Mouse (Mus musculus) gastrocnemius, adult 8-10 months (tissue): ENCODE measurements at regions not wholly inside any gene's neighbourhood (a gene's known extent, or its start where the extent isn't known, plus 50 kb on each side); places are given as distances from the start of the nearest gene placed in this dataset.
"Not testable (repeated sequence)": the region's sequence is repeated elsewhere in the genome, so short reads cannot be mapped to it uniquely, and the experiment has no call there.

Source experiments
- DNase-seq, 2 experiments: peaks; one replicate each; pipeline ENCODE4 v3.0.0; 2022; ENCODE audit warnings: low spot score in 2 of 2

- no peak for DNase-seq
Measured at GRCm38 (mm10) chr3:8006708-8007395, 1386.6 kb upstream of the 1700008P02Rik start.

- DNase-seq: no peak
Measured at GRCm38 (mm10) chr3:8006273-8006672, 1386.0 kb upstream of the 1700008P02Rik start.

GRCm38 (mm10) chr3:8005684-8006083, 1385.4 kb upstream of the 1700008P02Rik start:
- not testable (repeated sequence) for DNase-seq

- no peak for DNase-seq
Measured at GRCm38 (mm10) chr3:8004271-8004670, 1384.0 kb upstream of the 1700008P02Rik start.

- no peak for DNase-seq
Measured at GRCm38 (mm10) chr3:8001027-8001426, 1380.8 kb upstream of the 1700008P02Rik start.

- no peak for DNase-seq
Measured at GRCm38 (mm10) chr3:7992322-7992721, 1372.1 kb upstream of the 1700008P02Rik start.

- no peak for DNase-seq
Measured at GRCm38 (mm10) chr3:7973287-7973686, 1353.0 kb upstream of the 1700008P02Rik start.

GRCm38 (mm10) chr3:7953911-7954310, 1333.7 kb upstream of the 1700008P02Rik start:
- DNase-seq: no peak

GRCm38 (mm10) chr3:7943646-7944381, 1323.6 kb upstream of the 1700008P02Rik start:
- DNase-seq: no peak
